Mouse (Mus musculus): ENCODE data around the gene Trpv1.

- TF ChIP-seq CTCF (IDR thresholded peaks at IDR 0.05; ENCODE audit: low read depth, low read length): no peak
- TF ChIP-seq POLR2A (IDR thresholded peaks at IDR 0.05; ENCODE audit: extremely low read depth, insufficient read depth, low read length): no peak
Measured at GRCm38 (mm10) chr11:73283926-73284325, 49.8 kb downstream of the Trpv1 start.

Measured in liver, adult 2 months (tissue).